Mouse (Mus musculus): ENCODE data around the gene Mn1.

GRCm38 (mm10) chr5:111419121-111419881 lies 2.1 kb downstream of the Mn1 start:
- TF ChIP-seq POLR2A (IDR thresholded peaks at IDR 0.05; ENCODE audit: insufficient read depth, low read depth, low read length) (no peak), CTCF (IDR thresholded peaks at IDR 0.05) (no peak), EP300 (IDR thresholded peaks at IDR 0.05; ENCODE audit: insufficient read depth, low read depth, low read length) (no peak)

Data from heart, adult 2 months (tissue).